Mouse (Mus musculus) lung, postnatal 0 days (tissue): ENCODE results near the gene Ric8b. TPM values are rescaled to one million over a fixed set of nuclear protein-coding genes. Genes with fewer than 3 reads are reported as not detected.
A peak's percentile ranks its signal among the peaks of the same experiment; 100 is the strongest.

Experiments
- ATAC-seq: fragments of 200-750 bp; cut with Nextera tagmentation; 2 replicates; pipeline ENCODE4 v1.8.0; 2017; ENCODE audit warnings: moderate library complexity
- DNase-seq: peaks from one replicate; pipeline ENCODE4 v3.0.0-alpha.2; 2016; ENCODE audit warnings: low spot score
- H3K27ac ChIP-seq: fragments of 300-500 bp; sonication (generic); 2 replicates; pipeline ENCODE4 v1.5.1; 2014; ENCODE audit warnings: antibody characterized with exemption, mild to moderate bottlenecking, low read length, mixed read lengths
- H3K27me3 ChIP-seq: fragments of 300-500 bp; sonication (generic); replicated peaks from 2 replicates; pipeline ENCODE4 v1.6.1; 2014; ENCODE audit warnings: low read length, mixed read lengths; ENCODE audit not compliant: insufficient read depth
- H3K36me3 ChIP-seq: fragments of 300-500 bp; sonication (generic); 2 replicates; pipeline ENCODE4 v1.6.1; 2014; ENCODE audit warnings: low read length, mixed read lengths; ENCODE audit not compliant: insufficient read depth
- H3K4me1 ChIP-seq: fragments of 300-500 bp; sonication (generic); 2 replicates; pipeline ENCODE4 v1.6.1; 2014; ENCODE audit warnings: antibody characterized with exemption, low read depth, low read length, mixed read lengths; ENCODE audit not compliant: insufficient read depth
- H3K4me2 ChIP-seq: fragments of 300-500 bp; sonication (generic); replicated peaks from 2 replicates; pipeline ENCODE4 v1.6.1; 2014; ENCODE audit warnings: low read depth, mild to moderate bottlenecking, low read length, moderate library complexity, mixed read lengths
- H3K4me3 ChIP-seq: fragments of 300-500 bp; sonication (generic); 2 replicates; pipeline ENCODE4 v1.5.1; 2014; ENCODE audit warnings: low read depth, low read length
- H3K9ac ChIP-seq: fragments of 300-500 bp; sonication (generic); replicated peaks from 2 replicates; pipeline ENCODE4 v1.6.1; 2014; ENCODE audit warnings: low read depth, mild to moderate bottlenecking
- H3K9me3 ChIP-seq: fragments of 300-500 bp; sonication (generic); 2 replicates; pipeline ENCODE4 v1.6.1; 2016; ENCODE audit warnings: low read length, mixed read lengths
- CTCF ChIP-seq: IDR thresholded peaks from 2 replicates; pipeline ENCODE4 v1.5.1; 2016; ENCODE audit warnings: antibody characterized with exemption, mild to moderate bottlenecking
- EP300 ChIP-seq: IDR thresholded peaks from 2 replicates; pipeline ENCODE4 v1.6.1; 2016; ENCODE audit warnings: antibody characterized with exemption, mild to moderate bottlenecking, control low read depth
- WGBS: fragments of 180-500 bp; shearing (Covaris S2); extraction: QIAGEN DNeasy Blood & Tissue Kit; methylation state at CpG from one replicate; pipeline ENCODE4 v1.1.7; 2014; 5-methylcytosine and 5-hydroxymethylcytosine counted together
- polyA plus RNA-seq: library from polyadenylated mRNA; unstranded; fragments of >200 nt; fragmentation: Nextera tagmentation; extraction: Ambion mirVana; gene quantifications from 2 replicates; pipeline ENCODE4 v1.2.1, GENCODE M21; 2015

Ric8b gene
- polyA plus RNA-seq, 1 experiment from 2014 or later, result 9.6 TPM

- no peak overlapping the region for H3K4me2 ChIP-seq
- DNase-seq (no peak), ATAC-seq (no peak)
- 78% methylated on average over 3 of the region's 3 CpGs for WGBS
- H3K9ac ChIP-seq, result no peak overlapping the region
- no peak overlapping the region for H3K4me3 ChIP-seq
- H3K4me1 ChIP-seq, result peaks cover 5% of the 10 kb centered on the region; the same call in 1 of the 2 replicates
- no peak overlapping the region for H3K27ac ChIP-seq
- H3K36me3 ChIP-seq, result no peaks in the 10 kb centered on the region; the same call in 1 of the 2 replicates
- TF ChIP-seq CTCF, result no peak
- no peak for TF ChIP-seq EP300
- H3K27me3 ChIP-seq, result no peaks in the 10 kb centered on the region
- no peaks in the 10 kb centered on the region for H3K9me3 ChIP-seq
Measured at GRCm38 (mm10) chr10:84963726-84964125, 46.3 kb downstream of the Ric8b start.

- H3K36me3 ChIP-seq, result peaks cover 3% of the 10 kb centered on the region; the same call in 1 of the 2 replicates
- no peak for DNase-seq
- no peak for TF ChIP-seq CTCF
- no peak for TF ChIP-seq EP300
- H3K27me3 ChIP-seq, result no peaks in the 10 kb centered on the region
- H3K4me3 ChIP-seq, result no peak overlapping the region
- no peak for ATAC-seq
- H3K4me1 ChIP-seq, result peaks cover 7% of the 10 kb centered on the region; the same call in 1 of the 2 replicates
- 97% methylated on average over 2 of the region's 2 CpGs for WGBS
- H3K9me3 ChIP-seq, result no peaks in the 10 kb centered on the region
- no peak overlapping the region for H3K9ac ChIP-seq
- no peak overlapping the region for H3K4me2 ChIP-seq
- no peak overlapping the region for H3K27ac ChIP-seq
Measured at GRCm38 (mm10) chr10:84966542-84966941, 49.1 kb downstream of the Ric8b start.

- Histone ChIP-seq H3K9ac (no peak overlapping the region), H3K27ac (no peak overlapping the region), H3K36me3 (peaks cover 5% of the 10 kb centered on the region; the same call in 1 of the 2 replicates), H3K4me2 (no peak overlapping the region), H3K27me3 (no peaks in the 10 kb centered on the region), H3K4me1 (peaks cover 7% of the 10 kb centered on the region; the same call in 1 of the 2 replicates), H3K9me3 (no peaks in the 10 kb centered on the region), H3K4me3 (no peak overlapping the region)
- TF ChIP-seq EP300, result no peak
- TF ChIP-seq CTCF, result no peak
- DNase-seq (peak; percentile 48), ATAC-seq (peak; percentile 35; the same call in 1 of the 2 replicates)
- WGBS, result 30% methylated on average over 6 of the region's 6 CpGs
Measured at GRCm38 (mm10) chr10:84967645-84968044, 50.2 kb downstream of the Ric8b start.

- Histone ChIP-seq H3K9ac (no peak overlapping the region), H3K27ac (no peak overlapping the region), H3K4me3 (no peak overlapping the region), H3K4me1 (peaks cover 7% of the 10 kb centered on the region; the same call in 1 of the 2 replicates), H3K4me2 (no peak overlapping the region), H3K27me3 (no peaks in the 10 kb centered on the region), H3K36me3 (peaks cover 8% of the 10 kb centered on the region), H3K9me3 (no peaks in the 10 kb centered on the region)
- 44% methylated on average over 12 of the region's 12 CpGs for WGBS
- DNase-seq (peak; percentile 54), ATAC-seq (peak; percentile 41; the same call in 1 of the 2 replicates)
- TF ChIP-seq EP300, result 0 out of 2 replicates have a peak, but pooled peaks have one; percentile 39
- peak; percentile 36 for TF ChIP-seq CTCF
Measured at GRCm38 (mm10) chr10:84968852-84969704, 51.7 kb downstream of the Ric8b start.

GRCm38 (mm10) chr10:84975264-84975663, 57.8 kb downstream of the Ric8b start:
- Histone ChIP-seq H3K36me3 (peaks cover 11% of the 10 kb centered on the region; the same call in 1 of the 2 replicates), H3K9ac (no peak overlapping the region), H3K27me3 (no peaks in the 10 kb centered on the region), H3K4me3 (no peak overlapping the region), H3K4me2 (no peak overlapping the region), H3K9me3 (no peaks in the 10 kb centered on the region), H3K4me1 (0 out of 2 replicates have a peak, but pooled peaks cover 7% of the 10 kb centered on the region), H3K27ac (no peak overlapping the region)
- TF ChIP-seq CTCF (no peak), EP300 (no peak)
- 82% methylated on average over 4 of the region's 4 CpGs for WGBS
- DNase-seq (no peak), ATAC-seq (no peak)

- H3K4me1 ChIP-seq, result 0 out of 2 replicates have a peak, but pooled peaks cover 7% of the 10 kb centered on the region
- peak; percentile 82 for DNase-seq
- TF ChIP-seq CTCF (no peak), EP300 (no peak)
- H3K9me3 ChIP-seq, result no peaks in the 10 kb centered on the region
- no peak overlapping the region for H3K4me2 ChIP-seq
- peaks cover 9% of the 10 kb centered on the region; the same call in 1 of the 2 replicates for H3K36me3 ChIP-seq
- no peak overlapping the region for H3K4me3 ChIP-seq
- ATAC-seq, result peak; percentile 73
- H3K27ac ChIP-seq, result no peak overlapping the region
- no peaks in the 10 kb centered on the region for H3K27me3 ChIP-seq
- H3K9ac ChIP-seq, result no peak overlapping the region
- 22% methylated on average over 8 of the region's 8 CpGs for WGBS
Measured at GRCm38 (mm10) chr10:84976588-84977351, 59.4 kb downstream of the Ric8b start.
